Mouse (Mus musculus): ENCODE results near the gene Nt5c3b. TPM values are rescaled to one million over a fixed set of nuclear protein-coding genes. Genes with fewer than 3 reads are reported as not detected.

The Nt5c3b gene
- polyA plus RNA-seq, 1 experiment from 2014 or later: 105 TPM

GRCm38 (mm10) chr11:100386586-100386985 lies 55.0 kb downstream of the Nt5c3b start:
- H3K4me2 ChIP-seq (replicated peaks): no peak overlapping the region
- peaks cover 24% of the 10 kb centered on the region for H3K36me3 ChIP-seq
- H3K4me1 ChIP-seq: peaks cover 29% of the 10 kb centered on the region
- ATAC-seq (ENCODE audit: low FRiP score, low read depth): no peak
- no peaks in the 10 kb centered on the region for H3K27me3 ChIP-seq (replicated peaks)
- no peak overlapping the region for H3K4me3 ChIP-seq
- no peak overlapping the region for H3K27ac ChIP-seq
- H3K9ac ChIP-seq: no peak overlapping the region
- 57% methylated on average over 5 of the region's 5 CpGs for WGBS
- no peaks in the 10 kb centered on the region for H3K9me3 ChIP-seq

- H3K4me3 ChIP-seq: no peak overlapping the region
- H3K9me3 ChIP-seq: no peaks in the 10 kb centered on the region
- H3K36me3 ChIP-seq: peaks cover 34% of the 10 kb centered on the region
- H3K4me1 ChIP-seq: peaks cover 20% of the 10 kb centered on the region
- H3K4me2 ChIP-seq (replicated peaks): no peak overlapping the region
- no peak for ATAC-seq (ENCODE audit: low FRiP score, low read depth)
- no peak overlapping the region for H3K27ac ChIP-seq
- no peak overlapping the region for H3K9ac ChIP-seq
- no peaks in the 10 kb centered on the region for H3K27me3 ChIP-seq (replicated peaks)
- WGBS: 88% methylated on average over 3 of the region's 3 CpGs
These were observed 56.6 kb downstream of the Nt5c3b start for GRCm38 (mm10) chr11:100385016-100385415.

- Histone ChIP-seq H3K9me3 (no peaks in the 10 kb centered on the region), H3K36me3 (peaks cover 52% of the 10 kb centered on the region), H3K27me3 (replicated peaks) (no peaks in the 10 kb centered on the region), H3K4me3 (no peak overlapping the region), H3K9ac (no peak overlapping the region), H3K27ac (no peak overlapping the region), H3K4me2 (replicated peaks) (no peak overlapping the region), H3K4me1 (peaks cover 6% of the 10 kb centered on the region; the same call in 1 of the 2 replicates)
- WGBS: 84% methylated on average over 6 of the region's 6 CpGs
- no peak for ATAC-seq (ENCODE audit: low FRiP score, low read depth)
These were observed 58.9 kb downstream of the Nt5c3b start for GRCm38 (mm10) chr11:100382682-100383081.

GRCm38 (mm10) chr11:100379311-100379710 lies 62.3 kb downstream of the Nt5c3b start:
- Histone ChIP-seq H3K27me3 (replicated peaks) (no peaks in the 10 kb centered on the region), H3K36me3 (peaks cover 68% of the 10 kb centered on the region), H3K9me3 (no peaks in the 10 kb centered on the region), H3K27ac (no peak overlapping the region), H3K4me3 (no peak overlapping the region), H3K4me1 (no peaks in the 10 kb centered on the region), H3K4me2 (replicated peaks) (no peak overlapping the region), H3K9ac (no peak overlapping the region)
- 90% methylated on average over 4 of the region's 4 CpGs for WGBS
- ATAC-seq (ENCODE audit: low FRiP score, low read depth): no peak

- Histone ChIP-seq H3K27ac (no peak overlapping the region), H3K4me1 (no peaks in the 10 kb centered on the region), H3K4me3 (no peak overlapping the region), H3K9me3 (no peaks in the 10 kb centered on the region), H3K36me3 (peaks cover 75% of the 10 kb centered on the region), H3K27me3 (replicated peaks) (no peaks in the 10 kb centered on the region), H3K9ac (no peak overlapping the region), H3K4me2 (replicated peaks) (no peak overlapping the region)
- no peak for ATAC-seq (ENCODE audit: low FRiP score, low read depth)
- WGBS: 93% methylated on average over 5 of the region's 5 CpGs
These were observed 63.2 kb downstream of the Nt5c3b start for GRCm38 (mm10) chr11:100378446-100378845.

GRCm38 (mm10) chr11:100377989-100378388 lies 63.6 kb downstream of the Nt5c3b start:
- WGBS: 92% methylated on average over 14 of the region's 14 CpGs
- H3K36me3 ChIP-seq: peaks cover 76% of the 10 kb centered on the region

GRCm38 (mm10) chr11:100376746-100377389 lies 64.7 kb downstream of the Nt5c3b start:
- no peak overlapping the region for H3K27ac ChIP-seq
- no peak for ATAC-seq (ENCODE audit: low FRiP score, low read depth)
- H3K27me3 ChIP-seq (replicated peaks): no peaks in the 10 kb centered on the region
- no peak overlapping the region for H3K9ac ChIP-seq
- H3K4me3 ChIP-seq: no peak overlapping the region
- 93% methylated on average over 21 of the region's 21 CpGs for WGBS
- no peaks in the 10 kb centered on the region for H3K9me3 ChIP-seq
- no peak overlapping the region for H3K4me2 ChIP-seq (replicated peaks)
- H3K4me1 ChIP-seq: no peaks in the 10 kb centered on the region
- peaks cover 77% of the 10 kb centered on the region for H3K36me3 ChIP-seq

More at GRCm38 (mm10) chr11:100377989-100378388, 63.6 kb downstream of the Nt5c3b start:
- Histone ChIP-seq H3K4me2 (replicated peaks) (no peak overlapping the region), H3K4me3 (no peak overlapping the region), H3K4me1 (no peaks in the 10 kb centered on the region), H3K9me3 (no peaks in the 10 kb centered on the region), H3K9ac (no peak overlapping the region), H3K27me3 (replicated peaks) (no peaks in the 10 kb centered on the region), H3K27ac (no peak overlapping the region)
- no peak for ATAC-seq (ENCODE audit: low FRiP score, low read depth)

- Histone ChIP-seq H3K4me3 (no peak overlapping the region), H3K9me3 (no peaks in the 10 kb centered on the region), H3K9ac (no peak overlapping the region), H3K27ac (no peak overlapping the region), H3K4me1 (no peaks in the 10 kb centered on the region), H3K4me2 (replicated peaks) (no peak overlapping the region), H3K36me3 (peaks cover 72% of the 10 kb centered on the region), H3K27me3 (replicated peaks) (no peaks in the 10 kb centered on the region)
- 74% methylated on average over 4 of the region's 4 CpGs for WGBS
- no peak for ATAC-seq (ENCODE audit: low FRiP score, low read depth)
These were observed 65.6 kb downstream of the Nt5c3b start for GRCm38 (mm10) chr11:100376005-100376404.

GRCm38 (mm10) chr11:100375127-100375526 lies 66.5 kb downstream of the Nt5c3b start:
- Histone ChIP-seq H3K4me2 (replicated peaks) (no peak overlapping the region), H3K9me3 (no peaks in the 10 kb centered on the region), H3K36me3 (peaks cover 68% of the 10 kb centered on the region), H3K9ac (no peak overlapping the region), H3K4me3 (no peak overlapping the region), H3K27ac (no peak overlapping the region), H3K27me3 (replicated peaks) (no peaks in the 10 kb centered on the region), H3K4me1 (no peaks in the 10 kb centered on the region)
- 89% methylated on average over 9 of the region's 9 CpGs for WGBS
- no peak for ATAC-seq (ENCODE audit: low FRiP score, low read depth)

Small RNAs within 50 kb of the gene (microRNA-seq; reads per million reads assigned to microRNA genes)
- gene Gm27374 (not detected), gene Mir7116 (0.87 reads per million)

Other genes starting within 250 kb of the Nt5c3b start
- gene Krt9, start 248.6 kb downstream of the Nt5c3b start, polyA plus RNA-seq (2016; fragmentation: Nextera tagmentation; extraction: Ambion mirVana): 0.11 TPM in 1 of 2 replicates, not detected in the other
- 10.5 and 11.6 TPM in 2 replicates for gene Krt14, start 234.3 kb downstream of the Nt5c3b start, polyA plus RNA-seq (2016; fragmentation: Nextera tagmentation; extraction: Ambion mirVana)
- gene Krt16, start 192.9 kb downstream of the Nt5c3b start, polyA plus RNA-seq (2016; fragmentation: Nextera tagmentation; extraction: Ambion mirVana): not detected in 2 replicates
- gene Krt17, start 180.8 kb downstream of the Nt5c3b start, polyA plus RNA-seq (2016; fragmentation: Nextera tagmentation; extraction: Ambion mirVana): 2.7 TPM in 2 replicates
- not detected in 2 replicates for gene Krt42, start 171.9 kb downstream of the Nt5c3b start, polyA plus RNA-seq (2016; fragmentation: Nextera tagmentation; extraction: Ambion mirVana)
- 1,410 and 1,478 TPM in 2 replicates for gene Eif1, start 121.9 kb downstream of the Nt5c3b start, polyA plus RNA-seq (2016; fragmentation: Nextera tagmentation; extraction: Ambion mirVana)
- not detected in 2 replicates for gene Gast, start 107.4 kb downstream of the Nt5c3b start, polyA plus RNA-seq (2016; fragmentation: Nextera tagmentation; extraction: Ambion mirVana)
- 39.9 and 42.0 TPM in 2 replicates for gene Hap1, start 85.7 kb downstream of the Nt5c3b start, polyA plus RNA-seq (2016; fragmentation: Nextera tagmentation; extraction: Ambion mirVana)
- gene Jup, start 44.0 kb downstream of the Nt5c3b start, polyA plus RNA-seq (2016; fragmentation: Nextera tagmentation; extraction: Ambion mirVana): 71.5 and 81.0 TPM in 2 replicates
- 25.6 and 26.7 TPM in 2 replicates for gene P3h4, start 27.0 kb downstream of the Nt5c3b start, polyA plus RNA-seq (2016; fragmentation: Nextera tagmentation; extraction: Ambion mirVana)
- 41.8 and 46.9 TPM in 2 replicates for gene Fkbp10, start 26.1 kb downstream of the Nt5c3b start, polyA plus RNA-seq (2016; fragmentation: Nextera tagmentation; extraction: Ambion mirVana)
- 0.76 and 1.1 TPM in 2 replicates for gene Klhl10, start 109 bp upstream of the Nt5c3b start, polyA plus RNA-seq (2016; fragmentation: Nextera tagmentation; extraction: Ambion mirVana)
- 12.3 and 12.4 TPM in 2 replicates for gene Klhl11, start 30.9 kb upstream of the Nt5c3b start, polyA plus RNA-seq (2016; fragmentation: Nextera tagmentation; extraction: Ambion mirVana)
- gene Acly, start 86.2 kb upstream of the Nt5c3b start, polyA plus RNA-seq (2016; fragmentation: Nextera tagmentation; extraction: Ambion mirVana): 356 and 377 TPM in 2 replicates
- 1.5 and 1.6 TPM in 2 replicates for gene Ttc25, start 103.8 kb upstream of the Nt5c3b start, polyA plus RNA-seq (2016; fragmentation: Nextera tagmentation; extraction: Ambion mirVana)
- 33.2 and 33.6 TPM in 2 replicates for gene Cnp, start 133.1 kb upstream of the Nt5c3b start, polyA plus RNA-seq (2016; fragmentation: Nextera tagmentation; extraction: Ambion mirVana)
- gene Nkiras2, start 177.4 kb upstream of the Nt5c3b start, polyA plus RNA-seq (2016; fragmentation: Nextera tagmentation; extraction: Ambion mirVana): 101 and 106 TPM in 2 replicates
- gene Dnajc7, start 178.4 kb upstream of the Nt5c3b start, polyA plus RNA-seq (2016; fragmentation: Nextera tagmentation; extraction: Ambion mirVana): 298 and 311 TPM in 2 replicates

Data from neural tube, embryonic 12.5 days (tissue).